Mouse (Mus musculus) kidney, adult 18-20 months (tissue): ENCODE data around the gene Ankrd31.
A peak's percentile ranks its signal among the peaks of the same experiment; 100 is the strongest.
"Not testable (repeated sequence)": the region's sequence is repeated elsewhere in the genome, so short reads cannot be mapped to it uniquely, and the experiment has no call there.

Source experiments
- DNase-seq: peaks from one replicate; pipeline ENCODE4 v3.0.0; 2021

Gene Ankrd31

DNA sequence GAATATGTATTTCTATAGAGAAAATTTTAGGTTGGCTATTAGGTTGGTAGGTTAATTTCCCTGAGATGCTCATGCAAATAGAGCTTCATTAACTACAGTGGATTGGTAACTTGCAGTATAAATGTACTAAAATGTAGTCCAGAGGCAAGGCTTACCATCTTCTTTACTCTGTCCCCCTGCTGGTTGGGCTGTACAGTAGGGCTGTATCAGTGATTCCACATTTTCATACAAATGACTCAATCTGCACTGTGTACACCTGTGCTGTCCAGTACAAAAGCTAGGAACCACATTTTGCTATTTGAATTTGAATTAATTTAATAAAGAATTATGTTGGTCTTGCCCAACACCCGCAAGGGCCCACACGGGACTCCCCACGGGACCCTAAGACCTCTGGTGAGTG lies 111.1 kb downstream of the Ankrd31 start:
- no peak for DNase-seq

DNA sequence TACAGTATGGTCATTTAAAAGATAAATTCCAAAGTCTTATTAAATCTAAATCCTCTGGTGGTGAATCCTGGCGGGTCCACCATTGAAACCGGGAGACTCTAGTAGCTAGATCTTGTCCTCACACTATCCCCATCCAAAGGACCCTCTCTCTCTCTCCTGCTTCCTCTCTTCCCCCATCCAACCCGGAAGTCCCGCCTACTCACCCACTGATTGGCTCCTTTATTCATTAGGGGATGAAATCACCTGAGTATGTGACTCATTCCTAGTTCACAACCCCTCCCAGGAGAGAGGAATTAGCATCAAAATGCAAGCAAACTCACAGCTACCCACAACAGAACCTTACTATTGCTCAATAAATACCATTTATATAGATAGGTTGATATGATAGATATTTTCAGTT lies 122.7 kb downstream of the Ankrd31 start:
- DNase-seq, result no peak

DNA sequence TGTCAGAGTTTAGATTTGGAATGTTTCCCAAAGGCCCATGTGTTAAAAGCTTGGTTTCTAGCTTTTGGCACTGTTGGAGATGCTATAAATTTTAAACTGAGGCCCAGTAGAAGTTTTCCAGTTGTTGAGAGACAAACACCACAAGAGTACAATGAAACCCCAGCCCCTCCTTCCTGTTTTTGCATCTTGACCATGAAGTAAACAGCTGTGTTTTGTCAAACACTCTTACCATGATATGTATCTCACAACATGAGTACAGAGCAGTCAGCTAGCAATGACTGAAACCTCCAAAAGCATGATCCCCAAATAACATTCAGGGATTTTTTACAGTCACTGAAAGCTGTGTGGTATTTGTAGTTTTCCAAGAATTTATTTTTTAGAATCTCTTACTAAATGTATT lies 126.0 kb downstream of the Ankrd31 start:
- no peak for DNase-seq

DNA sequence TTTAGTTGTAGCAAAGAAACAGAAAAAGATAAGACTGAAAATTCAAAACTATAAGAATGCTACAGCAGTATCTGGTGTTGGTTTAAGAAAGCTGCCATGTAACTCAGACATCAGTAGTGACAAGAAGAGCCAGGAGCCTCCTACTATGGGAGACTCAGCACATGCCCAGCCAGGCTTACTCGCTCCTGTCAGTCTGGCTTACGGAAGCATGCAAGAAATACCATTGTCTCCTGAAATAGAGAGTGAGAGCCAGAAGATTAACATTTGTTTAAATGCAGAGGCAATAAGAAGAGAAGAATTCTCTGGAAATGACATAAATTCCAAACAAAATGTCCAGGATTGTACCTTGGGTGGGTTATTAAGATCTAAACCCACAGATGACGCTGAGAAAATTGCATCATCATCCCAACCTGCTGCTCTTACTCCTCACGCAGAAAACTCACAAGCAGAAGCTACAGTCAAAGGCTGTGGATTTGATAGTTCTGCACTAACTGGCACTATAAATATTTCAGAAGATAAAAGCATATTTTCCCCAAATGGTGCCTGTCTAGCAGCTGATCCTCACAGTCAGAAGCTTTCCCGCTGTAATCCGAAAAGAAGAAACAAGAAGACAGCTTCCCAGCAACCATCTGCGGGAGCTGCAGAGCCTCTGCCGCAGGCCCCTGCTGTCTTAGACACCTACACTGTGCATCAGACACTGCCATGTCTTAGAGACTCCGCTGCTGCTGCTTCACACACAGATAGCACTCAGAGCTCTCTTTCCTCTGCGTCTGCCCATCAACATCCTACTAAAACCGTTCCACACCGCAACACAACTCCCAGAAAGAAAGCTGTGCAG lies 130.4 kb downstream of the Ankrd31 start:
- no peak for DNase-seq

DNA sequence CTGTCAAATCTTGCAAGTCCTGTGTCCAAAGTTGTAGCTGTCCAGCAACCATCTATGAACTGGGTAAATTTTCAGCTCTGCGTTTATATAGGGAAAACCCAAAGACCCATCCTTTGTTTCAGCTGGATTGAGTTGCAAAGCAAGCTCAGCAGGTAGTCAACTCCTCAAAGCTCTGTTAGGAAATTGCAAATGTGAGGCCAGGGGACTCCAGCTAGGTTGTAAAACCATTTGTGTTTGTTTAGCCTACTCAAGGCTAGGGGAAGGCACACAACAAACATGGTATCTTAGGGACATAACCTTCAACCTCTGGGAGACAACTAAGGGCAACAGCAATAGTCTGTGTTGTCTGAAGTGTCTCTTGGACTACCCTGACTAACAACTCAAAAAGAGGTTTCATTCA lies 136.5 kb downstream of the Ankrd31 start:
- DNase-seq, result no peak

DNA sequence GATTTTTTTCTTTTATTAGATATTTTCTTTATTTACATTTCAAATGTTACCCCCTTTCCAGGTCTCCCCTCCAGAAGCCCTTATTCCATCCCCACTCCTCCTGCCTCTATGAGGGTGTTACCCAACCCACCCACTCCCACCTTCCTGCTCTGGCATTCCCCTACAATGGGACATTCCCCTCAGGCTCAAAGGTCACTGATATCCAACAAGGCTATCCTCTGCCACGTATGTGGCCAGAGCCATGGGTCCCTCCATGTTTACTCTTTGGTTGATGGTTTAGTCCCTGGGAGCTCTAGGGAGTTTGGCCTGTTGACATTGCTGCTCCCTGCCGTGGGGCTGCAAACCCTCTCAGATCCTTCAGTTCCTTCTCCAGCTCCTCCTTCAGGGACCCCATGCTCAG lies 141.9 kb downstream of the Ankrd31 start:
- no peak for DNase-seq

DNA sequence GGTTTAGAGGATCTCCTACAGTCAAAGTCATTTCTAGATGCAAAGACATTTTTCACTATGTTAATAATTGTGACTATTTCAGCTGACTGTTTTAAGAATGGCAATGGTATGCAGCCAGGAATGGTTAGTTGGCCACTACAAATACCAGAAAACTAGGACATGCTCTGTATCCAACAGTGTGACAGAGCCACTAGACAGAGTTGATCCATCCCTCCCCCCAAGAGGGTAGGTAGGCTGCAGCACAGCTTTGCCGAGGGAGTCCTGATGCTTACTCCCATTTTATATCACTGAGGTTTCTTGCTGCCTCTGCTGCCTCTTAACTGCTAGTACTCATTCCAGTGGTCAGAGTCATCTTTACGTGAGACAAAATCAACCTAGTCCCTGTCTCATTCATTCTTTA lies 147.1 kb downstream of the Ankrd31 start:
- DNase-seq, result no peak

DNA sequence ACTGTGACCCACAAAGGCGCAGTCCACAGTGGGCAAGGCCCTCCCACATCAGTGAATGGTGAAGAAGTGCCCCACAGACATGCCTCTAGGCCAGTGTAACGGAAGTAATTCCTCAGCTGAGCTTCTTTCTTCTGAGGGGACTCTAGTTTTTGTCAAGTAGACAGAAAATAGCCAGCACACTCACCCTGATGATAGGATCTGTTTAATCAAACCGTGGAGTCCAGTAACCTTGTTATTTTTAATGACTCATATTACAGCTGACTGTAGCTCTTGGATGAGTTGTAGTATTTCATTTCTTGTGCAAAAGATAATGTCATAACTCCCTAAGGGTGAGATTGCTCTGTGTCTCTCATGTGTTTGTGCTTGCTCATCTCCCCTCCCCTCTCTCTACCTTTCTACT lies 158.6 kb downstream of the Ankrd31 start:
- DNase-seq, result no peak

DNA sequence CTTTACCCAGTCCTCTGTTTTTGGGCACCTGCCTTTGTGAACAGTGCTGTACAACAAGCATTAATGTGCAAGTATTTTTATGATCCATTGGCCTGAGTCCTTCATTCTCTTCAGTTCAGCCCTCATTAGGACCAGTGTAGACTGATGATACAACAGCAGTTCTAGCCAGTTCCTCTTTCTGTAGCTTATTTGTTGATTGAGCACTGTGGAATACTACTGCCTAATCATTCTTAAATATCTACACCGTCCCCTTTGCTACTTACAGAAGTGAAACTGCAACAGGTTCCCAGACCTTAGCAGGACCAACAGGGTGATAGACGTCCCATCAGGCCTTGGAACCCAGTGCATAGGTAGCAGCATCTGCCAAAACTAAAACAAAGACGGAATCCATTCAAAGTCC lies 163.1 kb downstream of the Ankrd31 start:
- no peak for DNase-seq

DNA sequence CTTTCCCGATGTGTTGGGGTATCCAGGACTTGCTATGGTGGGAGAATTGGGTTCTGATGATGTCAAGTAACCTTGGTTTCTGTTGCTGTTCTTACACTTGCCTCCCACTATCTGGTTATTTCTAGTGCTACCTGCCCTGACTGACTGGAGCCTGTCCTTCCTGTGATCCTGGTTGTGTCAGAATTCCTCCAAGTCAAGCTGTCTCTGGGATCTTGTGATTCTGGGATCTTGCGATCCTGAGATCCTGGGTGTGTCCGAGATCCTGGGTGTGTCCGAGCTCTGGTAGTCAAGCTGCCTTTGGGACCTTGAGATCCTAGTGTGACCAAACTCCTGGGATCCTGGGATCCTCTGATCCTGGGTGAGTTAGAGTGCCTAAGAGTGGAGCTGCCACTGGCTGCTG lies 175.1 kb downstream of the Ankrd31 start:
- DNase-seq, result not testable (repeated sequence)

DNA sequence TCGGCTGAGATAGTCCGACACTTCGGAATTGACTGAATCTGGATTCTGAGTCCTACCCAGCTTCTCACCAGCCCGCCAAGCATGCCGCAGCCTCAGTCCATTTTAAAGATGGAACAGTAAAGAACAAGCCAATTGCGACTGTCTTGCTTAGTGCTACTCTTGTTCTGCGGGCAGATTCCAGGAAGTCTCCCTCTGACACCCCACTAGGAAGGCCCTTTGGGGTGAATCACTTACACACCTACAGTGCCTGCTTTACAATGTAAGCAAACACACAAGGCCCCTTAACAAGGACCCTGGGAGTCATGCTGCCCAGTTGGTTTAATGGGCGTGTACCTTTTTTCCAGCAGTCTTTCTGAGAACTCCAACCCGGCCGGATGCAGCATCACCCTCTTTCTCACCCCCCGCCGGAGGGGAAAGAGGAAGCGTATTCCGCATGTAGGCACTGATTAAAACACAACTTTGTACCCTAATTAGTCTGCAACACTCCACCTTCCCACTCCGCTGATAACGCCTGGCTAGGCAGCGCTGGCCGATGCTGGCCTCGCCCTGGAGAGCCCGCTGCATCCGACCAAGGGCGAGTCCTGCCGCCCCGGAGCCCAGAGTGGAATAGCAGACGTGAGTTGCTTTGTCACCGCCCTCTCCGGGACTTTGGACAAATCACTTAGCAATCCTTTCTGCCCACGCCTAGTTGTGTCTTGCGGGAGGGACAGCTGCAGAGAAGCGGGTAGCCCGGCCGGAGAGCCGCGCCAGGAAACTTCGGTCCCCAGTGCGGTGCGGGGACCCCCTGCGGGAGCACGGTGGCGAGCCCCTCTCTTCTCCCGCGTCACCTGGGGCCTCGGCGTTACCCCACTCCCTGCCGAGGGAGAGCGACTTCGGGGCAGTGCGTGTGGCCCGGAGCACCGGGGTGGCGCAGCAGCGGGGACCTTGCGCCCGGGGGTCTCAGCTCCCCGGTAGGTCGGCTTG lies 176.2 kb downstream of the Ankrd31 start, which contains the start of gene Gcnt4:
TSS of gene Gcnt4 (plus strand) at position 691 of the 963 bp plus-strand sequence.
- DNase-seq, result peak; percentile 60

DNA sequence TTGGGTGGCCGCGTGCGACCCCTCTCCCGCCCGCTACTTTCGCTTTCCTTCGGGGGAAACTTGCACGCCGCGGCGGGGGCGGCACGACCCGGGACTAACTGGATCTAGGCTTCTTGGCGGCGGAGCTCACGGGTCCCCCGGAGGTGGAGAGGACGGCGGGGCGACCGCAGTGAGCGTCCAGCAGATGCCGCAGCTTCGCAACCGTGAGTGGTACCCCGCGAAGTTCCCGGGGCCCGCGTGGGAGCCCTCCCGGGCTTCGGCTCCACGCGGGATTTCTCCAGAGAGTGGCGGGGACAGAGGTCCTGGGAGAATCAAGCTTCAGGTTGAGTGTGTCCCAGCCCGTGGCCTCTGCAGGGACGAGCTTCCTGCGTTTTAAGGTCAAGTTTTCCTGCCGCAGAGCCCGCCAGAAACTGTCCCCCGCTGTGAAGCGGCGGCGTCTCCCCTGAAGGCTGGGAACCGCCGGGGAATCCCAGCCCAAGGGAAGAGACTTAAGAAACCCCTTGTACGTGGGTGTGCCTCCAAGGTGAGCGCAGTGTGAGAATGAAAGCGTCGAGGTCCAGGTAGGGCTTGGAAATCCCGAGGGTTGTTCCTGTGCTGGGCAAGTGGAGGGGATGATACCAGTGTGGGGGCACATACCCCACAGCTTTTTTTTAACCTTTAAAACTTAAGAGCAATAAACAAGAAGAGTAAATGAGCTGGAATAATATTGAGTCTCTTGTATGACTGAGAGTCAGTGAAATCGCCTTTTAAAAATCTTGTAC lies 177.1 kb downstream of the Ankrd31 start:
- peak; percentile 23 for DNase-seq

DNA sequence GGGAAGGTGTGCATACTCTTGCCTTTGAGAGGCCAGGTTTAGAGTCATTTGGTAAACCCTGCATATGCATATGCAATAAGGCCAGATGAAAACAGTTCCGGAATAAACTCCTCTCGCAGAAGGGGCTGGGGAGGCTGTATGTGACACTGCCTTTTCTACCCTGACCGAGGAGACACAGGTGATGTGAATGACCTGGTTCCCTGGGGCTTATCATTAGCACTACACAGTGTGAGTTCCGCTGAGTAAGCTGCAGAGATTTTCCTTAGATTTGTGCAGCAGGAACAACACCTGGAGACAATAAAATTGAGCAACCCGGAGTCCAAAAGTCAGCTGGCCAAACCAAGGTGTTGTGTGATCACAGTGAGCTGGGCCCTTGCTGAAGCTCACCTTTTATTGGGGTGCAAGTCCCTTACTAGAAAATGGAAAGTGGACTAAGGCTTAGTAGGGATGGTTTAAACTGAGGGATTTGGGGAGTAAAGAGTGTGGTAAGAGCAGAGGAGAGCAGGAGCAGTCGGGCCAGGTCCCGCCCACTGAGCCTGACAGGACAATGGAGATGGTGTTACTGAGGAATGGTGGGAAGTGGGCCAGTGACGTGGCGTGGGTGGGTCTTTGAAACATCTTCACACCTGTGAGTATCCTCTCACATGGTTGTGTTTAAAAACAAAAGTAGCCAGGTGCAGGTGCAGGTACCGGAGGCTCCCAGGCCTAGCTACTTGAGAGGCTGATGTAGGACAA lies 178.1 kb downstream of the Ankrd31 start:
- DNase-seq, result no peak

DNA sequence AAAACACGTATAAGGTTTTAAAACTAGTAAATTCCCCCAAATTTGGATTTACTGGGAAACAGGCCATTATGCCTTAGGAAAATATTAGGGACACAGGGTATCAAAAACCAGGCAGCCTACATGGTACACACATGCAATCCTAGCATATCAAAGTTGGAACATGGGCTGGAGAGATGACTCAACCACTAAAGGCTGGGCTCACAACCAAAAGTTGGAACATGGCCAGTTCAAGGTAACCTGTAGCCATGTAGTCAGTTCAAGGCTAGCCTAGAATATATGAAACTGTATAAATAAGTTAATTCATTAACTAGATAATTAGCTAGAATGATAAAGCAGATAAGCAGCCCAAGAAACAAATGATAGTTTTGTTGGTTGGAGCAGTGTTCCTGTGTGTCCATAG lies 179.7 kb downstream of the Ankrd31 start:
- no peak for DNase-seq

DNA sequence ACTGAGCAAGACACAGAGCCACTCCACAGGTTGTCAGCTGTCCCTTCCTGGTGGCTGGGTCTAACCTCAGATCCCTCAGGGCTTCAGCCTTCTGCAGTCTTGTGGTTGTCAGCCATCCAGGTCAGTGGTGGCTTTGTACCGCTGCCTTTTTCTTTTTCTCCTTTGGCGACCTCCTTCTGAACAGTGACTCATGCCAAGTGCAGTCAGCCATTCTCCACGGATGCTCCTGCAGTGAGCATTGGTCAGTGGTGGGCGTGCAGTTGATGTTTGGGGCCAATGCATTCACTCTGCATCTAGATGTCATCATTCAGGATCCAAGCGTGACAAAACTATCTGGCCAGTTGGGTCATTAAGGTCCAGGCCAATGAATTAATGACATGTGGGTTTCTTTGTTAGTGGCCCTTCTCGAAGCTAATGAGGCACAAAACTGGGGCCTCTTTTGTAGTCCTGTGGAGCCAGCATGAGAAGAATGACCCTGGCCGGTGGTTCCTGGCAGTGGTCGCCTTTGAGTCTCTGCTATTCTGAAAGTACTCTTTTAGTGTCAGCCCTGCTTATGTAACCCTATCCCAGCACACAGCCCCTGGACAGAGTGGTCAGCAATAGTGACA lies 180.5 kb downstream of the Ankrd31 start:
- no peak for DNase-seq

DNA sequence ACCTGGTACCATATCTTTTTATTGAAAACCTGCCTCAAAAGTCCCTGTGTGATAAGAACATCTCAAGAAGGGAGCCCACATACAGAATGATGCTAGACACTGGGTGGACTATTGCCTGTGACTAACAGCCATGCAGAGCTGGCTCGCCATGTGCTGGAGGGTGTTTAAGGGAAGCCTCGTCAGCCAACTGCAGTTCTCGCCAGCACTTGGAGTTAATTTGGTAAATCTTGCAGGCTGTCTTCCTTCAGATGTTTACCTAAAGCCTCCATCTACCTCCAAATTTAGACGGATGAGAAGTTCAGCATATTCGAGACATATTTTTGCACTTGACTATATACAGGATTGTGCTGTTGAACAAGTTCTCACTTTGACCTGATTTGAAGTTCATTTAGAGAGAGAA lies 184.7 kb downstream of the Ankrd31 start:
- no peak for DNase-seq

DNA sequence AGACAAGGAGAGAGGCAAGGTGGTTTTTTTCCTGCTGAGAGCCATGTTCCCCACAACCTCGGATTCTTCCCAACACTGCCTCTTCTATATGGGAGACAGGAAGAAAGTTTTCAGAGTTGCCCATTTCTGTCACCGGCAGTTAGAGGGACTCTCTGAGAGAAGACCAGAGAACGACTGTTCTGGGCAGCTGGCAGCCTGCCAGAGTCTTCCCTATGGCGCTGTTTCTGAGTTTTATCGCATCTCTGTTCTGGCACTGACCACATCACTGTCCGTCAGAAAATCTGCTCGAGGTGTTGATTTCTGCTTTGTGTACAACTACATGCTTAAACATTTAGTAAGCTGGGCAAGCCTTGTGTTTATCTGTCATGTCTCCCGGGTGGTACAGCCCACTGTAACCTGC lies 185.3 kb downstream of the Ankrd31 start:
- DNase-seq, result no peak

DNA sequence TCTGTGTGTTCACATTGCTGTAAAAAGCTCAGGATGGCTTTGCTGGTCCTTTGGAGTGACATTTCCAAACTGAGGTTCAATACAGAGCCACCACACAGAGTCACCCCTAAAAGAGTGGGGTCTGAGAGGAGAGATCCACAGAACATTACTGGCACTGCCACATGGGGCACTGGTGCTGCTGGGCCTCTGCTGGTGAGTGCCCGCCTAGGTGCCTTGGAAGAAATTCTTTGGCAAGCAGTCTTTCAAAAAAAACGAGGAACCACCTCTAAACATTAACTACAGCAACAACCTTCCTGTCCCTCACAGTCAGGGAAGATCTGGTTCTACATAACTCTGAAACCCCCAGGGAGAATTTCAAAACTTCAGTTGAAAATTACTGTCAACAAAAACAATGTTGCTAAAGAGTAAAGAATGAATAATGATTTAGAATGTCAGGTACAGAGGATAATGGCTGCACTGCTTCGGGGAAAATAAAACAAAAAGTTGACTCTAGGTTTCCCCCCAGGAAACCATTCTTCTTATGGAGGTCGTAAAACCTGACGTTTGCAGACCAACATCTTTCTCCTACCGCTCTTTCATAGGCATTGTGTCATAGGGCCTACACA lies 188.2 kb downstream of the Ankrd31 start:
- no peak for DNase-seq

DNA sequence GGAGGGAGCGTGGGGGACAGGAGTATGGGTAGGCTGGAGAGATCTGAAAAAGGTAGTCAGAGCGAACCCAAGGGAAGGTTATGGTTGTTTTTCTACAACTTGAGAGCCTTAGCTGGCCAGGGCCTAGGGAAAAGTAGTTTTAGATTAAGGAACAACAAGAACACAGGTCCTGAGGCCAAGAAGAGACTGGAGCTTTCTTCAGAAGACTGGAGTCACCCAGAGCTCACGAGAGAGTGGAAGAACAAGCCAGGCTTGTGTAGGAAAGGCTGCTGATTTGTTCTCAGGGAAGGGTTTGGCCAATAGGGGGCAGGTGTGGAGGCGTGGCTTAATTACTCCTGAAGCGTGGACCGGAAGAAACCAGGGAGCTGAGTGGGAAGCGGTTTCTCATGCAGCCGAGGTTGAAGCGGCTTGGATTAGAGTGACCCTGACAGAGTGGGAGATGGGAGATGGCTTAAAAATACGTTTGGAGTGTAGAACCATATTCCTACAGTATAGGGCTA lies 189.0 kb downstream of the Ankrd31 start:
- DNase-seq, result no peak

DNA sequence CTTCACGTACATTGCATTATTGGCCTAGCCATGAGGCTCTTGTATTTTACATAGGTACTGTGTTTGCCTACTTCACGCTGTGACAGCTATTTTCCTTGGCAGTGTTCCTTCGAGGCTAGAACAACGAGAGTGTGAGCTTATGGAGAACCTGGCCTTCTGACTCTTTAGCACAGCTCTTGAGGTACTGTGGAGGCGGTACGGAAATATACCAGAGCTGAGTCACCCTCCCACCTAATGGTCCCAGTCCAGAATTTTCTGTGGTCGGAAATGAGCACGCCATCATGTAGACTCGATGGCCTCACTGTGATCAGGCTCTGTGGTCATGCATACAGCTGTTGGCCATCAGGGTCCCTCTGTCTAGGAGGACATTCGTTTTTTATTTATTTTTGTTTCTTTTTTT lies 191.6 kb downstream of the Ankrd31 start:
- DNase-seq, result no peak

DNA sequence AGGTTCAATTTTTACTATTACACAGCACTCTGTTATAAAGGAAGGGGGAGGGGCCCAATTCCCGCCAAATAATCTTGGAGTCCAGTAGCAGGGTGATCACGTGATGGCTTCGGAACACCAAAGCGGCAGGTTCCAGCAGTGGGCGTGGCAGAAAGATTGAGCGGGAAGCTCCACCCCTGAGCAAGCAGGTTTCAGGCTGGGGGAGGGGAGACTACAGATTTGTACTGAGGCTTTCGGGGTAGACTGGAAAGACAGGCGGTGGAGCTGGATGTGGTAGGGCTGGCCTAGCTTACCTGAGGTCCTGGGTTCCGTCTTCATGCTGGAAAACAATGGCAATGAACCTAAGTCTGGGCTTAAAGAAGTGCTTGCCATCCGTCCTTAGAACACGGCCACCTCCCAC lies 193.4 kb downstream of the Ankrd31 start:
- DNase-seq, result not testable (repeated sequence)
